7 mouse cellular contexts compared by ENCODE assay signal in genomic region chr10:94312007-94312715, GRCm38 (mm10). TPM values are rescaled to one million over a fixed set of nuclear protein-coding genes. Genes with fewer than 3 reads are reported as not detected.
DNase-seq lines count a peak whose midpoint lies in the region; ATAC-seq and TF ChIP-seq lines count a peak whose summit lies in the region.

No protein-coding gene starts in this region.

- H3K4me1 ChIP-seq in thymus, adult 2 months (replicated peaks; ENCODE audit: control insufficient read depth, insufficient read depth, low read length) = 0 out of 2 replicates have a peak, but pooled peaks cover 2% of the 10 kb centered on the region
- no peaks in the 10 kb centered on the region for H3K4me1 ChIP-seq in heart, embryonic 14.5 days (ENCODE audit: control insufficient read depth in 2 of 2, insufficient read depth in 2 of 2, low read length in 2 of 2)
- peaks cover 26% of the 10 kb centered on the region for H3K4me1 ChIP-seq in midbrain, embryonic 10.5 days

- peak overlapping the region; percentile 5 for H3K4me3 ChIP-seq in thymus, adult 2 months (ENCODE audit: control insufficient read depth, insufficient read depth, low read length)
- peak overlapping the region; percentile 45 to 56 for H3K4me3 ChIP-seq in heart, embryonic 14.5 days (ENCODE audit: control insufficient read depth in 1 of 2, insufficient read depth in 1 of 2, low read depth in 1 of 2, low read length in 2 of 2)
- peak overlapping the region; percentile 59 for H3K4me3 ChIP-seq in midbrain, embryonic 10.5 days

- no peak for DNase-seq in thymus, adult 2 months
- DNase-seq in thymus, postnatal 0 days (ENCODE audit: low spot score) = no peak
- peak; percentile 35 for DNase-seq in embryo, embryonic 10 days (ENCODE audit: low spot score)
- peak; percentile 40 to 58 for DNase-seq in kidney, postnatal 4 days
- peak; percentile 59 for DNase-seq in midbrain, embryonic 10.5 days (ENCODE audit: low spot score)
- no peak for DNase-seq in natural killer cell, adult 2 months (ENCODE audit: low spot score in 2 of 2)

- TF ChIP-seq POLR2A in thymus, adult 2 months (IDR thresholded peaks at IDR 0.05; ENCODE audit: control insufficient read depth, extremely low read depth, insufficient read depth, low read length, poor library complexity) = no peak

- no peak for TF ChIP-seq CTCF in thymus, adult 2 months (IDR thresholded peaks at IDR 0.05; ENCODE audit: borderline replicate concordance, control insufficient read depth, extremely low read depth, insufficient read depth, low read length, poor library complexity)

- no peak overlapping the region for H3K27ac ChIP-seq in thymus, adult 2 months (ENCODE audit: control insufficient read depth, insufficient read depth, low read length)
- H3K27ac ChIP-seq in heart, embryonic 14.5 days (replicated peaks in 1 of 2; ENCODE audit: control insufficient read depth in 1 of 2, insufficient read depth in 1 of 2, low read depth in 2 of 2, low read length in 2 of 2) = no peak overlapping the region
- peak overlapping the region; percentile 76 for H3K27ac ChIP-seq in midbrain, embryonic 10.5 days (replicated peaks)

- peak; percentile 59 for ATAC-seq in heart, embryonic 14.5 days (ENCODE audit: insufficient number of reproducible peaks, insufficient read depth, low FRiP score, low read depth)

- H3K27me3 ChIP-seq in thymus, adult 2 months (ENCODE audit: control insufficient read depth, insufficient read depth, low read length) = peaks cover 17% of the 10 kb centered on the region
- peaks cover 7% of the 10 kb centered on the region; the same call in 1 of the 2 replicates for H3K27me3 ChIP-seq in heart, embryonic 14.5 days (ENCODE audit: control insufficient read depth, insufficient read depth, low read length)
- H3K27me3 ChIP-seq in midbrain, embryonic 10.5 days (ENCODE audit: low read depth, poor library complexity, severe bottlenecking) = peaks cover 45% of the 10 kb centered on the region

- no peaks in the 10 kb centered on the region for H3K9me3 ChIP-seq in heart, embryonic 14.5 days (ENCODE audit: control insufficient read depth, low read length)
- H3K9me3 ChIP-seq in midbrain, embryonic 10.5 days (replicated peaks) = peaks cover 13% of the 10 kb centered on the region; the same call in 1 of the 2 replicates

- no peaks in the 10 kb centered on the region for H3K36me3 ChIP-seq in thymus, adult 2 months (ENCODE audit: control insufficient read depth, insufficient read depth, low read length)
- H3K36me3 ChIP-seq in heart, embryonic 14.5 days (ENCODE audit: control insufficient read depth, insufficient read depth, low read length) = no peaks in the 10 kb centered on the region
- no peaks in the 10 kb centered on the region for H3K36me3 ChIP-seq in midbrain, embryonic 10.5 days

- 3% methylated on average over 45 of the region's 45 CpGs for WGBS in thymus, adult 2 months
- WGBS in heart, embryonic 14.5 days = under 1% methylated on average over 45 of the region's 45 CpGs
- 1% methylated on average over 45 of the region's 45 CpGs for WGBS in midbrain, embryonic 10.5 days

- H3K4me2 ChIP-seq in heart, embryonic 14.5 days (ENCODE audit: low read length) = peak overlapping the region; percentile 84

- H3K9ac ChIP-seq in heart, embryonic 14.5 days (ENCODE audit: low read length) = peak overlapping the region; percentile 54

RNA-seq across cellular contexts. Expression of gene Tmcc3, which starts 0.4 kb away (rescaled TPM):
- 17.5 and 20.7 TPM in 2 replicates for polyA plus RNA-seq in thymus, adult 2 months (2012; rRNA removed)
- polyA plus RNA-seq in thymus, postnatal 0 days (2015; fragmentation: Nextera tagmentation; extraction: Ambion mirVana) = 12.2 and 14.0 TPM in 2 replicates
- 8.8 and 9.6 TPM in 2 replicates for polyA plus RNA-seq in heart, embryonic 14.5 days (2014; fragmentation: Nextera tagmentation; extraction: Ambion mirVana)
- 2.9 and 3.0 TPM in 2 replicates for polyA plus RNA-seq in midbrain, embryonic 10.5 days (2016; fragmentation: Nextera tagmentation; extraction: Ambion mirVana)

RNA-seq across cellular contexts. Expression of gene Gm4792, which starts 13.7 kb away (rescaled TPM):
- polyA plus RNA-seq in thymus, adult 2 months (2012; rRNA removed) = not detected in 2 replicates
- not detected in 2 replicates for polyA plus RNA-seq in thymus, postnatal 0 days (2015; fragmentation: Nextera tagmentation; extraction: Ambion mirVana)
- not detected in 2 replicates for polyA plus RNA-seq in heart, embryonic 14.5 days (2014; fragmentation: Nextera tagmentation; extraction: Ambion mirVana)
- 0.17 TPM in 1 of 2 replicates, not detected in the other for polyA plus RNA-seq in midbrain, embryonic 10.5 days (2016; fragmentation: Nextera tagmentation; extraction: Ambion mirVana)

Comparison
In these comparisons a context has a peak if more than half of its experiments do, and no peak if none do; other contexts are left out.
1. DNase-seq: peak in embryo, embryonic 10 days (single experiment), kidney, postnatal 4 days (2 of 2) and midbrain, embryonic 10.5 days (single experiment); none in thymus, adult 2 months (single experiment), thymus, postnatal 0 days (single experiment) and natural killer cell, adult 2 months (0 of 2).
2. H3K4me3 ChIP-seq: peak in every context shown above with its lines; median percentile 59 in midbrain, embryonic 10.5 days; 50 in heart, embryonic 14.5 days; 5 in thymus, adult 2 months.